Mouse (Mus musculus): ENCODE measurements around the gene Tmem223.

DNA sequence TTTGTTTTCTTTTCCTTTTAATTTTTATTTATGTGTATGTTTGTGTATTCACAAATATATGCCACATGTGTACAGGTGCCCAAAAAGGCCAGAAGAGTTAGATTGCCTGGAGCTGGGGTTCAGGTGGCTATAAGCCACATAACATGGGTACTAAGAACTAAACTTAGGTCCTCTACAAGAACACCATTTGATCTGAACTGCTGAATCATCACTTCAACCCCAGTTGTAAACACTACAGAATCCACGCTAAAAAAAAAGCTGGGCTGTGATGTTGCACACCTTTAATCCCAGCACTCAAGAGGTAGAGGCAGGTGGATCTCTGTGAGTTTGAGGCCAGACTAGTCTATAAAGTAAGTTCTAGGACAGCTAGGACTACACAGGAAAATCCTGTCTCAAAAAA, 49.4 kb upstream of the Tmem223 start:
- no peak for TF ChIP-seq POLR2A (IDR thresholded peaks at IDR 0.05; ENCODE audit: control insufficient read depth, low read depth, low read length)
- no peak for TF ChIP-seq CTCF (IDR thresholded peaks at IDR 0.05; ENCODE audit: control insufficient read depth, insufficient read depth, insufficient replicate concordance, low read depth, low read length)

Data from testis, adult 2 months (tissue).